Comparison of ENCODE assay signal across 16 mouse cellular contexts in the genomic region with DNA sequence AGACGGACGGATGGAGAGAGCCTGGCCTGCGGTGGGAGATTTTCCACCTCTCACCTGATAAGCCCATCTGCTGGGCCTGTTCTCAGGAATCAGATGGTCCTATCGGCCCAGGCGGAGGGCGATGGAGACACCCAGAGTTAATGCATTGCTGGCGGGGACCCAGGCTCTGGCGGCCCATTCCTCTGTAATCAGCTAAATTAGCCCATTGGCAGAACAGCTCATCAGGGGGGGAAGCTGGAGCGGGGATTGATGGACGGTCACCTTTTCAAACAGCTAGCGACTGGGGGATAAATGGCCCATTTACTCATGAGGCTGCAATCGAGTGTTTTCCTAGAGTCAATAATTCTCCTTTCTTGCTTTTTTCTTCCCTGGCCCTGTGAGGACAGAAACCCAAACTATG.
"Had no signal": no experiment of that assay in that cellular context is flagged by ENCODE, and none has a peak within 500 bp of the region (broad histone marks: within the 10 kb centered on the region; RNA-seq: fewer than 3 reads in every experiment).

No protein-coding gene starts in this region.

- H3K4me1 ChIP-seq: megakaryocyte, embryonic 14.5 days; midbrain, embryonic 13.5 days; midbrain, embryonic 15.5 days; stomach, embryonic 15.5 days had no signal

- H3K36me3 ChIP-seq: lung, embryonic 15.5 days; midbrain, embryonic 13.5 days; midbrain, embryonic 15.5 days; neural tube, embryonic 12.5 days; stomach, embryonic 15.5 days had no signal

- H3K4me3 ChIP-seq: lung, embryonic 15.5 days; megakaryocyte, embryonic 14.5 days; midbrain, embryonic 13.5 days; midbrain, embryonic 15.5 days; neural tube, embryonic 12.5 days; stomach, embryonic 15.5 days had no signal

- H3K9me3 ChIP-seq: lung, embryonic 15.5 days; midbrain, embryonic 15.5 days; neural tube, embryonic 12.5 days; stomach, embryonic 15.5 days had no signal

- ATAC-seq: lung, postnatal 0 days; midbrain, embryonic 13.5 days; midbrain, embryonic 15.5 days had no signal

- H3K9ac ChIP-seq: lung, embryonic 15.5 days; midbrain, embryonic 13.5 days; midbrain, embryonic 15.5 days; neural tube, embryonic 12.5 days; stomach, embryonic 15.5 days had no signal

- H3K27ac ChIP-seq: lung, embryonic 15.5 days; macrophage; midbrain, embryonic 13.5 days; midbrain, embryonic 15.5 days; neural tube, embryonic 12.5 days; stomach, embryonic 15.5 days; stomach, postnatal 0 days had no signal

- DNase-seq: lung, postnatal 14 days; lung, postnatal 36 days; right cerebral cortex, postnatal 14 days; thymus, adult 2 months; thymus, postnatal 25 days; thymus, postnatal 4 days had no signal

- H3K27me3 ChIP-seq: lung, embryonic 15.5 days; megakaryocyte, embryonic 14.5 days; midbrain, embryonic 13.5 days; midbrain, embryonic 15.5 days; neural tube, embryonic 12.5 days; stomach, embryonic 15.5 days had no signal

- H3K4me2 ChIP-seq: lung, embryonic 15.5 days; midbrain, embryonic 11.5 days; midbrain, embryonic 13.5 days; midbrain, embryonic 15.5 days; neural tube, embryonic 12.5 days; stomach, embryonic 15.5 days had no signal
